ENCODE assay signal across 8 mouse cellular contexts in genomic region chr2:29964354-29965249, GRCm38 (mm10). TPM values are rescaled to one million over a fixed set of nuclear protein-coding genes. Genes with fewer than 3 reads are reported as not detected.
DNase-seq lines count a peak whose midpoint lies in the region; ATAC-seq and TF ChIP-seq lines count a peak whose summit lies in the region.

No protein-coding gene starts in this region.

- peaks cover 2% of the 10 kb centered on the region; the same call in 1 of the 2 replicates for H3K36me3 ChIP-seq in kidney, adult 2 months (ENCODE audit: control insufficient read depth, insufficient read depth, low read length)
- peaks cover 25% of the 10 kb centered on the region for H3K36me3 ChIP-seq in limb, embryonic 13.5 days
- no peaks in the 10 kb centered on the region for H3K36me3 ChIP-seq in myocyte (ENCODE audit: control insufficient read depth, insufficient read depth)

- peak; percentile 15 for DNase-seq in ovary, postnatal 36 days (ENCODE audit: low spot score)
- no peak for DNase-seq in ovary, postnatal 10 days (ENCODE audit: low spot score)
- DNase-seq in brain, embryonic 14.5 days (ENCODE audit: low read depth), result peak; percentile 92
- peak; percentile 53 to 56 for DNase-seq in heart, adult 18-20 months
- DNase-seq in kidney, adult 2 months, result peak; percentile 90
- DNase-seq in urinary bladder, adult 2 months (ENCODE audit: low spot score), result no peak

- H3K4me3 ChIP-seq in kidney, adult 2 months (ENCODE audit: insufficient read depth, low read depth, low read length), result peak overlapping the region; percentile 84
- peak overlapping the region; percentile 96 for H3K4me3 ChIP-seq in limb, embryonic 13.5 days
- H3K4me3 ChIP-seq in myocyte, result peak overlapping the region; percentile 55

- peaks cover 38% of the 10 kb centered on the region for H3K79me2 ChIP-seq in myocyte (ENCODE audit: control insufficient read depth, insufficient read depth)

- H3K4me1 ChIP-seq in kidney, adult 2 months (ENCODE audit: control insufficient read depth, insufficient read depth, low read length), result peaks cover 30% of the 10 kb centered on the region
- H3K4me1 ChIP-seq in limb, embryonic 13.5 days, result peaks cover 38% of the 10 kb centered on the region

- no peak overlapping the region for H3ac ChIP-seq in myocyte (ENCODE audit: control insufficient read depth, insufficient read length)

- 6% methylated on average over 10 of the region's 10 CpGs for WGBS in kidney, adult 2 months
- whole genome bisulfite sequencing in limb, embryonic 13.5 days, result 19% methylated on average over 10 of the region's 10 CpGs

- H3K9me3 ChIP-seq in limb, embryonic 13.5 days, result no peaks in the 10 kb centered on the region

- no peak for TF ChIP-seq POLR2A in brain, embryonic 14.5 days (IDR thresholded peaks at IDR 0.05; ENCODE audit: borderline replicate concordance, extremely low read depth, insufficient read depth, insufficient read length, poor library complexity, severe bottlenecking)
- no peak for TF ChIP-seq POLR2A in kidney, adult 2 months (IDR thresholded peaks at IDR 0.05; ENCODE audit: low read depth, low read length)
- no peak for TF ChIP-seq POLR2A in myocyte (IDR thresholded peaks at IDR 0.05; ENCODE audit: insufficient read length, low read depth)

- peak overlapping the region; percentile 67 for H3K27ac ChIP-seq in kidney, adult 2 months (ENCODE audit: insufficient read depth, low read depth, low read length)
- peak overlapping the region; percentile 85 for H3K27ac ChIP-seq in limb, embryonic 13.5 days

- H3K4me2 ChIP-seq in limb, embryonic 13.5 days (replicated peaks), result peak overlapping the region; percentile 71
- H3K4me2 ChIP-seq in myocyte (ENCODE audit: low read depth), result peak overlapping the region; percentile 94

- peak overlapping the region; percentile 96 for H3K9ac ChIP-seq in limb, embryonic 13.5 days

- no peak for TF ChIP-seq CTCF in brain, embryonic 14.5 days (IDR thresholded peaks at IDR 0.05; ENCODE audit: borderline replicate concordance, extremely low read depth, insufficient read depth, insufficient read length)
- TF ChIP-seq CTCF in kidney, adult 2 months (conservative IDR thresholded peaks at IDR 0.05; ENCODE audit: insufficient read depth, insufficient read length, low read depth, low read length), result no peak

- no peaks in the 10 kb centered on the region for H3K27me3 ChIP-seq in kidney, adult 2 months (replicated peaks; ENCODE audit: control insufficient read depth, insufficient read depth, low read length)
- no peaks in the 10 kb centered on the region for H3K27me3 ChIP-seq in limb, embryonic 13.5 days
- no peaks in the 10 kb centered on the region for H3K27me3 ChIP-seq in myocyte (ENCODE audit: control insufficient read depth, insufficient read depth, insufficient read length)

- no peak for ATAC-seq in limb, embryonic 13.5 days (ENCODE audit: low FRiP score, low read depth)

TF ChIP-seq in myocyte, 11 proteins besides CTCF, POLR2A, EP300 and RAD21:
- peak in 1 of 3 experiments; percentile 41 for TF ChIP-seq MYOD1 (IDR thresholded peaks at IDR 0.05; ENCODE audit: control insufficient read depth in 1 of 3, insufficient read length in 2 of 3, low read depth in 2 of 3)
- TF ChIP-seq E2F4 (IDR thresholded peaks at IDR 0.05; ENCODE audit: insufficient read depth), result no peak
- peak in 1 of 3 experiments; percentile 55 for TF ChIP-seq MYOG (IDR thresholded peaks at IDR 0.05; ENCODE audit: control insufficient read depth in 1 of 3, insufficient read depth in 1 of 3, insufficient read length in 2 of 3, low read depth in 2 of 3)
TF ChIP-seq in myocyte: peak in this region for 2.

RNA-seq across cellular contexts. Expression of gene Sptan1, which starts 0.8 kb away (rescaled TPM):
- 595 and 622 TPM in 2 replicates for polyA plus RNA-seq in brain, embryonic 14.5 days (2012; rRNA removed)
- 100 to 1,000 TPM; 157 to 176 TPM for total RNA-seq in heart, adult 18-20 months (2021)
- 237 and 250 TPM in 2 replicates for polyA plus RNA-seq in kidney, adult 2 months (2012; rRNA removed)
- polyA plus RNA-seq in limb, embryonic 13.5 days (2015; fragmentation: Nextera tagmentation; extraction: Ambion mirVana), result 85.5 and 90.7 TPM in 2 replicates
- 167 TPM for polyA plus RNA-seq in myocyte (2012; fragmentation: generic; extraction: Trizol)
- polyA plus RNA-seq in urinary bladder, adult 2 months (2012; rRNA removed), result 206 and 215 TPM in 2 replicates

RNA-seq across cellular contexts. Expression of gene Gle1, which starts 29.4 kb away (rescaled TPM):
- 51.6 and 58.0 TPM in 2 replicates for polyA plus RNA-seq in brain, embryonic 14.5 days (2012; rRNA removed)
- total RNA-seq in heart, adult 18-20 months (2021), result 10 to 100 TPM; 22.7 to 24.7 TPM
- polyA plus RNA-seq in kidney, adult 2 months (2012; rRNA removed), result 21.1 and 25.4 TPM in 2 replicates
- polyA plus RNA-seq in limb, embryonic 13.5 days (2015; fragmentation: Nextera tagmentation; extraction: Ambion mirVana), result 74.2 and 75.1 TPM in 2 replicates
- polyA plus RNA-seq in myocyte (2012; fragmentation: generic; extraction: Trizol), result 25.1 TPM
- polyA plus RNA-seq in urinary bladder, adult 2 months (2012; rRNA removed), result 34.0 and 38.4 TPM in 2 replicates

Comparison
In these comparisons a context has a peak if more than half of its experiments do, and no peak if none do; other contexts are left out.
1. DNase-seq: peak in ovary, postnatal 36 days (single experiment), brain, embryonic 14.5 days (single experiment), heart, adult 18-20 months (2 of 2) and kidney, adult 2 months (single experiment); none in ovary, postnatal 10 days (single experiment) and urinary bladder, adult 2 months (single experiment).
2. Peak in every context shown above with its lines, with median percentiles within 50 percentile points of each other: H3K4me3 ChIP-seq.